Mouse (Mus musculus) heart, embryonic 14.5 days (tissue): ENCODE measurements around the gene Slc9a8. TPM values are rescaled to one million over a fixed set of nuclear protein-coding genes. Genes with fewer than 3 reads are reported as not detected.

ENCODE experiments used
- ATAC-seq: fragments of 200-750 bp; cut with Nextera tagmentation; 2 replicates; pipeline ENCODE4 v1.8.0; 2017; ENCODE audit warnings: low read depth, moderate TSS enrichment; ENCODE audit not compliant: insufficient number of reproducible peaks, insufficient read depth, low FRiP score
- H3K27ac ChIP-seq, 2 experiments: fragments of 200-500 bp in 1 of 2; fragments of 300-500 bp in 1 of 2; sonication (generic) in 1 of 2; replicated peaks in 1 of 2; 2 replicates each; pipeline ENCODE4 v1.5.1; 2012 to 2014; ENCODE audit warnings: low read depth in 2 of 2, low read length in 2 of 2, control low read depth in 1 of 2, mild to moderate bottlenecking in 1 of 2, mixed read lengths in 1 of 2; ENCODE audit not compliant: control insufficient read depth in 1 of 2, insufficient read depth in 1 of 2
- H3K27me3 ChIP-seq: fragments of 300-500 bp; sonication (generic); 2 replicates; pipeline ENCODE4 v1.6.1; 2014; ENCODE audit warnings: mild to moderate bottlenecking, low read length, control low read depth; ENCODE audit not compliant: control insufficient read depth, insufficient read depth
- H3K36me3 ChIP-seq: fragments of 300-500 bp; sonication (generic); 2 replicates; pipeline ENCODE4 v1.6.1; 2014; ENCODE audit warnings: mild to moderate bottlenecking, control low read depth, low read length, mixed read lengths; ENCODE audit not compliant: control insufficient read depth, insufficient read depth
- H3K4me1 ChIP-seq, 2 experiments: fragments of 200-500 bp in 1 of 2; fragments of 300-500 bp in 1 of 2; sonication (generic) in 1 of 2; 2 replicates each; pipeline ENCODE4 v1.6.1; 2012 to 2014; ENCODE audit warnings: low read length in 2 of 2, control low read depth in 1 of 2, mixed read lengths in 1 of 2; ENCODE audit not compliant: control insufficient read depth in 2 of 2, insufficient read depth in 2 of 2
- H3K4me2 ChIP-seq: fragments of 300-500 bp; sonication (generic); 2 replicates; pipeline ENCODE4 v1.6.1; 2014; ENCODE audit warnings: mild to moderate bottlenecking, low read length
- H3K4me3 ChIP-seq, 2 experiments: fragments of 200-500 bp in 1 of 2; fragments of 300-500 bp in 1 of 2; sonication (generic) in 1 of 2; 2 replicates each; pipeline ENCODE4 v1.5.1; 2012 to 2014; ENCODE audit warnings: low read length in 2 of 2, mild to moderate bottlenecking in 2 of 2, control low read depth in 1 of 2, low read depth in 1 of 2, moderate library complexity in 1 of 2; ENCODE audit not compliant: control insufficient read depth in 1 of 2, insufficient read depth in 1 of 2
- H3K9ac ChIP-seq: fragments of 300-500 bp; sonication (generic); 2 replicates; pipeline ENCODE4 v1.6.1; 2014; ENCODE audit warnings: mild to moderate bottlenecking, low read length
- H3K9me3 ChIP-seq: fragments of 300-500 bp; sonication (generic); 2 replicates; pipeline ENCODE4 v1.6.1; 2016; ENCODE audit warnings: low read length, control low read depth; ENCODE audit not compliant: control insufficient read depth
- WGBS: fragments of 180-500 bp; shearing (Covaris S2); extraction: QIAGEN DNeasy Blood & Tissue Kit; methylation state at CpG from one replicate; pipeline ENCODE4 v1.1.7; 2014; 5-methylcytosine and 5-hydroxymethylcytosine counted together
- polyA plus RNA-seq: library from polyadenylated mRNA; unstranded; fragments of >200 nt; fragmentation: Nextera tagmentation; extraction: Ambion mirVana; gene quantifications from 2 replicates; pipeline ENCODE4 v1.2.1, GENCODE M21; 2014

The Slc9a8 gene
- polyA plus RNA-seq, 1 experiment from 2014 or later, result 19.3 TPM

- no peaks in the 10 kb centered on the region for H3K9me3 ChIP-seq
- H3K27me3 ChIP-seq, result no peaks in the 10 kb centered on the region
- no peak overlapping the region for H3K4me2 ChIP-seq
- 90% methylated on average over 5 of the region's 5 CpGs for WGBS
- ATAC-seq, result no peak
- H3K9ac ChIP-seq, result no peak overlapping the region
- H3K36me3 ChIP-seq, result peaks cover 88% of the 10 kb centered on the region
- H3K4me1 ChIP-seq, result peaks cover 6 to 10% of the 10 kb centered on the region in 2 experiments; a peak in 3 of 4 replicates
- no peak overlapping the region for H3K4me3 ChIP-seq
- no peak overlapping the region for H3K27ac ChIP-seq
Measured at GRCm38 (mm10) chr2:167515688-167516087, 94.2 kb downstream of the Slc9a8 start.

GRCm38 (mm10) chr2:167519606-167520252 is 98.2 kb downstream of the Slc9a8 start:
- no peaks in the 10 kb centered on the region for H3K27me3 ChIP-seq
- WGBS, result 61% methylated on average over 5 of the region's 5 CpGs
- no peaks in the 10 kb centered on the region for H3K9me3 ChIP-seq
- no peak for ATAC-seq
- no peak overlapping the region for H3K27ac ChIP-seq
- H3K4me2 ChIP-seq, result no peak overlapping the region
- no peak overlapping the region for H3K9ac ChIP-seq
- H3K36me3 ChIP-seq, result peaks cover 48% of the 10 kb centered on the region
- H3K4me3 ChIP-seq, result no peak overlapping the region
- H3K4me1 ChIP-seq, result peaks cover 0 to 1% of the 10 kb centered on the region in 2 experiments; a peak in 1 of 4 replicates

Other genes starting within 250 kb of the Slc9a8 start
- 0.35 and 0.85 TPM in 2 replicates for gene Kcnb1, start 231.6 kb upstream of the Slc9a8 start, polyA plus RNA-seq
- 19.2 and 21.2 TPM in 2 replicates for gene Ptgis, start 181.1 kb upstream of the Slc9a8 start, polyA plus RNA-seq
- 21.0 and 24.2 TPM in 2 replicates for gene B4galt5, start 72.5 kb upstream of the Slc9a8 start, polyA plus RNA-seq
- gene Rnf114, start 70.9 kb downstream of the Slc9a8 start, polyA plus RNA-seq, result 67.1 and 68.5 TPM in 2 replicates
- gene Spata2, start 71.2 kb downstream of the Slc9a8 start, polyA plus RNA-seq, result 11.7 and 11.9 TPM in 2 replicates
- gene Snai1, start 116.5 kb downstream of the Slc9a8 start, polyA plus RNA-seq, result 11.8 and 12.5 TPM in 2 replicates
- gene Ube2v1, start 210.4 kb downstream of the Slc9a8 start, polyA plus RNA-seq, result 166 and 175 TPM in 2 replicates
- 0.19 and 5.2 TPM in 2 replicates for gene Gm20431, start 239.8 kb downstream of the Slc9a8 start, polyA plus RNA-seq